Mouse (Mus musculus) CH12.LX (cell line): ENCODE data around the gene Ralgapb. TPM values are rescaled to one million over a fixed set of nuclear protein-coding genes. Genes with fewer than 3 reads are reported as not detected.

Source experiments
- DNase-seq: peaks from one replicate; pipeline ENCODE4 v3.0.0-alpha.2; 2013; ENCODE audit errors: extremely low read depth
- H3K27ac ChIP-seq: 2 replicates; pipeline ENCODE4 v1.5.1; 2012; ENCODE audit warnings: low read depth, mild to moderate bottlenecking, control low read depth, moderate library complexity; ENCODE audit not compliant: insufficient read depth
- H3K27me3 ChIP-seq: replicated peaks from 2 replicates; pipeline ENCODE3; 2012; ENCODE audit warnings: inconsistent platforms
- H3K36me3 ChIP-seq, 2 experiments: replicated peaks in 1 of 2; 2 replicates each; pipeline versions ENCODE3 to v1.6.1; 2012; ENCODE audit warnings: inconsistent platforms in 1 of 2, low read length in 1 of 2, mild to moderate bottlenecking in 1 of 2, mixed read lengths in 1 of 2, moderate library complexity in 1 of 2; ENCODE audit not compliant: control insufficient read depth in 1 of 2, insufficient read depth in 1 of 2
- H3K4me1 ChIP-seq, 2 experiments: 2 replicates each; pipeline ENCODE4 v1.6.1; 2012; ENCODE audit warnings: inconsistent platforms in 1 of 2, moderate library complexity in 1 of 2; ENCODE audit not compliant: insufficient read depth in 2 of 2, control insufficient read depth in 1 of 2
- H3K4me2 ChIP-seq: 2 replicates; pipeline ENCODE4 v1.6.1; 2012; ENCODE audit warnings: low read depth, mild to moderate bottlenecking, control low read depth; ENCODE audit not compliant: poor library complexity, insufficient read depth, severe bottlenecking
- H3K4me3 ChIP-seq, 3 experiments: fragments of 150-350 bp in 1 of 3; sonication (generic) in 1 of 3; replicated peaks in 1 of 3; 2 replicates each; pipeline versions ENCODE3 to v1.5.1; 2011 to 2012; ENCODE audit warnings: low read depth in 2 of 3, low read length in 2 of 3, mild to moderate bottlenecking in 2 of 3, moderate library complexity in 2 of 3, control low read depth in 1 of 3, improper control_type of control experiment in 1 of 3, inconsistent platforms in 1 of 3, mixed read lengths in 1 of 3; ENCODE audit not compliant: poor library complexity in 1 of 3
- H3K79me2 ChIP-seq: replicated peaks from 2 replicates; pipeline ENCODE4 v1.6.1; 2012; ENCODE audit warnings: mild to moderate bottlenecking, moderate library complexity; ENCODE audit not compliant: control insufficient read depth, poor library complexity, insufficient read depth, severe bottlenecking; ENCODE audit errors: extremely low read depth
- H3K9ac ChIP-seq: 2 replicates; pipeline ENCODE4 v1.6.1; 2012; ENCODE audit warnings: low read depth, mild to moderate bottlenecking, control low read depth, moderate library complexity; ENCODE audit not compliant: insufficient read depth
- H3K9me3 ChIP-seq: replicated peaks from 2 replicates; pipeline ENCODE3; 2012; ENCODE audit warnings: low read length, inconsistent platforms, mixed read lengths
- CHD2 ChIP-seq: IDR thresholded peaks from 2 replicates; pipeline ENCODE4 v1.6.1; 2011; ENCODE audit warnings: low read length, improper control_type of control experiment
- E2F4 ChIP-seq: IDR thresholded peaks from 2 replicates; pipeline ENCODE4 v1.6.1; 2011; ENCODE audit warnings: low read depth, low read length, improper control_type of control experiment; ENCODE audit not compliant: insufficient replicate concordance
- EP300 ChIP-seq: IDR thresholded peaks from 2 replicates; pipeline ENCODE4 v1.6.1; 2011; ENCODE audit warnings: low read length, improper control_type of control experiment
- ETS1 ChIP-seq: conservative IDR thresholded peaks from 2 replicates; pipeline ENCODE4 v1.6.1; 2012; ENCODE audit warnings: low read depth, mild to moderate bottlenecking, inconsistent platforms, low read length, improper control_type of control experiment, moderate library complexity
- GABPA ChIP-seq: IDR thresholded peaks from 2 replicates; pipeline ENCODE4 v1.6.1; 2012; ENCODE audit warnings: low read depth, low read length, improper control_type of control experiment, inconsistent platforms; ENCODE audit not compliant: insufficient replicate concordance
- HCFC1 ChIP-seq: IDR thresholded peaks from 2 replicates; pipeline ENCODE4 v1.6.1; 2012; ENCODE audit warnings: low read depth, mild to moderate bottlenecking, inconsistent platforms, low read length, improper control_type of control experiment
- JUN ChIP-seq: IDR thresholded peaks from 2 replicates; pipeline ENCODE4 v1.6.1; 2011; ENCODE audit warnings: low read depth, mild to moderate bottlenecking, low read length, improper control_type of control experiment, moderate library complexity; ENCODE audit not compliant: insufficient read depth
- KAT2A ChIP-seq: IDR thresholded peaks from 2 replicates; pipeline ENCODE4 v1.6.1; 2012; ENCODE audit warnings: low read length, improper control_type of control experiment, inconsistent platforms; ENCODE audit not compliant: insufficient replicate concordance
- MAFK ChIP-seq: IDR thresholded peaks from 2 replicates; pipeline ENCODE4 v1.6.1; 2011; ENCODE audit warnings: low read length, improper control_type of control experiment; ENCODE audit not compliant: insufficient replicate concordance
- MAX ChIP-seq: IDR thresholded peaks from 2 replicates; pipeline ENCODE4 v1.6.1; 2011; ENCODE audit warnings: low read length, improper control_type of control experiment
- MAZ ChIP-seq: IDR thresholded peaks from 2 replicates; pipeline ENCODE4 v1.6.1; 2012; ENCODE audit warnings: low read depth, mild to moderate bottlenecking, inconsistent platforms, low read length, improper control_type of control experiment, moderate library complexity
- MEF2A ChIP-seq: IDR thresholded peaks from 2 replicates; pipeline ENCODE4 v1.6.1; 2014; ENCODE audit warnings: low read depth, mild to moderate bottlenecking, inconsistent platforms, low read length, improper control_type of control experiment, borderline replicate concordance
- MXI1 ChIP-seq: IDR thresholded peaks from 2 replicates; pipeline ENCODE4 v1.6.1; 2011; ENCODE audit warnings: mild to moderate bottlenecking, low read depth, low read length, improper control_type of control experiment
- PAX5 ChIP-seq: IDR thresholded peaks from 2 replicates; pipeline ENCODE4 v1.6.1; 2012; ENCODE audit warnings: low read length, inconsistent platforms, mixed read lengths
- POLR2A ChIP-seq: IDR thresholded peaks from 2 replicates; pipeline ENCODE4 v1.6.1; 2011; ENCODE audit warnings: low read depth, mild to moderate bottlenecking, improper control_type of control experiment, low read length
- POLR2AphosphoS2 ChIP-seq: IDR thresholded peaks from 2 replicates; pipeline ENCODE4 v1.6.1; 2011; ENCODE audit warnings: low read depth, low read length, improper control_type of control experiment
- SIN3A ChIP-seq: IDR thresholded peaks from 2 replicates; pipeline ENCODE4 v1.6.1; 2012; ENCODE audit warnings: low read length, improper control_type of control experiment, inconsistent platforms
- TBP ChIP-seq: conservative IDR thresholded peaks from 2 replicates; pipeline ENCODE4 v1.6.1; 2011; ENCODE audit warnings: low read depth, low read length, improper control_type of control experiment
- UBTF ChIP-seq: IDR thresholded peaks from 2 replicates; pipeline ENCODE4 v1.6.1; 2012; ENCODE audit warnings: low read depth, mild to moderate bottlenecking, inconsistent platforms, low read length, improper control_type of control experiment, moderate library complexity
- USF1 ChIP-seq: IDR thresholded peaks from 2 replicates; pipeline ENCODE4 v1.6.1; 2014; ENCODE audit warnings: low read depth, mild to moderate bottlenecking, inconsistent platforms, low read length, improper control_type of control experiment
- USF2 ChIP-seq: conservative IDR thresholded peaks from 2 replicates; pipeline ENCODE4 v1.6.1; 2011; ENCODE audit warnings: low read depth, low read length, improper control_type of control experiment
- ZKSCAN1 ChIP-seq: IDR thresholded peaks from 2 replicates; pipeline ENCODE4 v1.6.1; 2012; ENCODE audit warnings: low read depth, inconsistent platforms, low read length, improper control_type of control experiment, borderline replicate concordance
- ZNF384 ChIP-seq: IDR thresholded peaks from 2 replicates; pipeline ENCODE4 v1.6.1; 2012; ENCODE audit warnings: low read depth, low read length, improper control_type of control experiment, inconsistent platforms
- dilution Hi-C: fragments of 300-500 bp; cut with MboI; formaldehyde crosslinking; loops from 2 replicates; pipeline ENCODE4 v1.14.3; 2020; ENCODE audit warnings: low sequenced_read_pairs; ENCODE audit not compliant: extremely low pct_unique_long_range_greater_than_20kb, extremely low pct_ligation_motif_present
- in situ Hi-C: fragments of 300-500 bp; cut with MboI; formaldehyde crosslinking; loops from 3 replicates; pipeline ENCODE4 v1.14.3; 2019; ENCODE audit warnings: low sequenced_read_pairs, low pct_ligation_motif_present, low pct_unique_long_range_greater_than_20kb, mixed read lengths
- polyA plus RNA-seq: library from polyadenylated mRNA; unstranded; fragments of >175 nt; gene quantifications from 2 replicates; pipeline ENCODE4 v1.2.1, GENCODE M21; 2012; ENCODE audit warnings: low read depth; ENCODE audit not compliant: insufficient read length
- total RNA-seq, 2 experiments: library from RNA; depleted of rRNA; stranded (reverse); fragments of 300-350 nt in 1 of 2; fragments of >200 nt in 1 of 2; gene quantifications; 2 replicates each; pipeline ENCODE4 v1.2.3; 2012 to 2014

Gene Ralgapb
- total and polyA plus RNA-seq, 3 experiments: 10.7 to 18.4 (median 12.9) TPM

DNA sequence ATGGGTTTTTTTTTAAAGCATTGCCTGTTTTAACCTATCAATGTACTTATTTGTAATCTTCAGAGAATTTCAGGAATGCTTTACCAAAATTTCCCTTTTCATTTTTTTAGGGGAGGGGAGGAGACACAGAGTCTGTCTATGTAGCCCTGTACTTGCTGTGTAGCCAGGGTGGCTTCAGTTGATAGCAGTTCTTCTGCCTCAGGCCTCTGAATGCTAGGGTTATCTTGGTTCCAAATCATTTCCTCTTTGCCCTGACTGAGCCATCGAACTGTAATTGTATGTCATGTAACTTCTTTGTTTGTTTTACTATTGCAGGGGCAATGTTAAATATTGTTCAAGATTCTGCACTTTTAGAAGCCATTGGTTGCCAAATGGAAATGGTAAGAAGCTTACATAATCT lies 36.2 kb downstream of the Ralgapb start:
- H3K79me2 ChIP-seq: no peaks in the 10 kb centered on the region
- H3K4me3 ChIP-seq: no peak overlapping the region
- in situ Hi-C loops (no loop called here), dilution Hi-C loops (no loop called here)
- H3K9ac ChIP-seq: no peak overlapping the region
- H3K27ac ChIP-seq: no peak overlapping the region
- H3K4me1 ChIP-seq: peaks cover 0 to 8% of the 10 kb centered on the region in 2 experiments; a peak in 1 of 4 replicates
- no peaks in the 10 kb centered on the region for H3K9me3 ChIP-seq
- DNase-seq: no peak
- H3K36me3 ChIP-seq: peaks cover 20 to 55% of the 10 kb centered on the region in 2 experiments
- H3K4me2 ChIP-seq: no peak overlapping the region
- TF ChIP-seq PAX5 (no peak), UBTF (no peak), MXI1 (no peak), MAFK (no peak), SIN3A (no peak), EP300 (no peak), TBP (no peak), JUN (no peak), E2F4 (no peak), POLR2AphosphoS2 (no peak)
- no peaks in the 10 kb centered on the region for H3K27me3 ChIP-seq

DNA sequence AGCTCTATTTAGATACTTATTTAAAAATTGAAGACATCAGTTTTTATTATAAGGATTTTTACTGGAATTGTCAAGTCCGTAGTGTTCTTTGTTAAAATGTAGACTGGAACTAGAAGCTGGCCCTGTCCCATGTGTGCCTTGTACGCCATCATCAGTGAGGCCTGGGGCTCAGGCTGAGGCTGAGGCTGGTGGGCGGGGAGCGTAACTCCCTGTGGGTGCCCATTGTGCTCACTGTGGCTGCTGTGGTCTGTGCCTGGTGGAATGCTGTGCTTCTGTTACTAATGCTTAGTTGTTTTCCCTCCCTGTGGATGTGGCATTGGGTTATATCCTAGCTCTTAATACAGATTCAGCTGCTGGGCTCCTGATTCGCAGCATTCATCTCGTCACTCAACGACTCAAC lies 40.2 kb downstream of the Ralgapb start:
- Histone ChIP-seq H3K27ac (no peak overlapping the region), H3K79me2 (no peaks in the 10 kb centered on the region), H3K27me3 (no peaks in the 10 kb centered on the region), H3K9me3 (no peaks in the 10 kb centered on the region)
- dilution Hi-C loops: no loop called here
- in situ Hi-C loops: no loop called here
- no peak for TF ChIP-seq ETS1
- no peak for TF ChIP-seq GABPA
- no peak for TF ChIP-seq MAFK
- TF ChIP-seq KAT2A: no peak
- no peak for TF ChIP-seq POLR2A
- no peak for TF ChIP-seq MAZ
- no peak for TF ChIP-seq MEF2A
- TF ChIP-seq HCFC1: no peak
- TF ChIP-seq USF1: no peak
- TF ChIP-seq EP300: no peak
- no peak for TF ChIP-seq PAX5
- no peak for TF ChIP-seq ZKSCAN1
- no peak for TF ChIP-seq TBP
- TF ChIP-seq USF2: no peak
- TF ChIP-seq ZNF384: no peak
- TF ChIP-seq MAX: no peak
- TF ChIP-seq CHD2: no peak
- TF ChIP-seq, all 38 proteins: peak for 0
- Histone ChIP-seq H3K4me3 (no peak overlapping the region), H3K36me3 (peaks cover 27 to 56% of the 10 kb centered on the region in 2 experiments), H3K4me1 (no peaks in the 10 kb centered on the region), H3K9ac (no peak overlapping the region), H3K4me2 (no peak overlapping the region)
- no peak for DNase-seq
